Mouse (Mus musculus): ENCODE data around the gene Cnnm4. TPM values are rescaled to one million over a fixed set of nuclear protein-coding genes. Genes with fewer than 3 reads are reported as not detected.

The Cnnm4 gene
- polyA plus RNA-seq, 1 experiment from 2014 or later, result 3.8 TPM

GRCm38 (mm10) chr1:36549491-36549890 lies 78.1 kb downstream of the Cnnm4 start:
- 77% methylated on average over 18 of the region's 18 CpGs for WGBS (ENCODE audit: insufficient replicate concordance)
- Histone ChIP-seq H3K27ac (no peak overlapping the region), H3K4me2 (no peak overlapping the region), H3K27me3 (replicated peaks) (peaks cover 13% of the 10 kb centered on the region), H3K9ac (no peak overlapping the region), H3K9me3 (replicated peaks) (no peaks in the 10 kb centered on the region), H3K4me1 (peaks cover 25% of the 10 kb centered on the region), H3K4me3 (no peak overlapping the region), H3K36me3 (peaks cover 57% of the 10 kb centered on the region)
- ATAC-seq, result no peak

GRCm38 (mm10) chr1:36550075-36550863 lies 78.8 kb downstream of the Cnnm4 start:
- H3K9ac ChIP-seq, result no peak overlapping the region
- ATAC-seq, result no peak

DNA sequence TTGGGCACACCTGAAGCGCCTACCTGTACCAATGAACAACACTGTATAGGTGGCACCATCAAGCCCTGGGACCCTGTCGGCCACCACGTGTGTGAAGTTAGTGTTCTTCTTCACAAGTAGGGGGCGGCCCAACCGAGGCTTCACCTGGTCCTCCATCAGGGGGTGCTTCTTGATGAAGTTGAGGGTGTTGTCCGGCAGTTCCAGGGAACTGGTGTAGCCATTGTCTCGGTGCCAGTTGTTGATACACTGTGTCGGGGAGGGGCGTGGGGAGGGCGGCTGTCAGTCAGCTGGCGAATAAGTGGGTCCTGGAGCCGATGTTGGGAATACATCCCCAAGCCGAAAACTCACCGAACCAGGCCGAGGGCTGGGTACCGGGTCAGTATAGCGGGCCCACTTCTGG lies 80.5 kb downstream of the Cnnm4 start:
- Histone ChIP-seq H3K9ac (no peak overlapping the region), H3K27ac (no peak overlapping the region), H3K4me3 (no peak overlapping the region), H3K36me3 (peaks cover 59% of the 10 kb centered on the region), H3K4me2 (no peak overlapping the region), H3K9me3 (replicated peaks) (no peaks in the 10 kb centered on the region), H3K4me1 (peaks cover 30% of the 10 kb centered on the region), H3K27me3 (replicated peaks) (peaks cover 37% of the 10 kb centered on the region)
- ATAC-seq, result no peak
- WGBS (ENCODE audit: insufficient replicate concordance), result 83% methylated on average over 17 of the region's 17 CpGs

More at GRCm38 (mm10) chr1:36550075-36550863, 78.8 kb downstream of the Cnnm4 start:
- Histone ChIP-seq H3K27ac (no peak overlapping the region), H3K4me1 (peaks cover 31% of the 10 kb centered on the region), H3K36me3 (peaks cover 59% of the 10 kb centered on the region), H3K4me3 (no peak overlapping the region), H3K9me3 (replicated peaks) (no peaks in the 10 kb centered on the region), H3K27me3 (replicated peaks) (peaks cover 21% of the 10 kb centered on the region), H3K4me2 (no peak overlapping the region)
- WGBS (ENCODE audit: insufficient replicate concordance), result 79% methylated on average over 20 of the region's 20 CpGs

GRCm38 (mm10) chr1:36552506-36552905 lies 81.1 kb downstream of the Cnnm4 start:
- H3K27me3 ChIP-seq (replicated peaks), result peaks cover 43% of the 10 kb centered on the region

DNA sequence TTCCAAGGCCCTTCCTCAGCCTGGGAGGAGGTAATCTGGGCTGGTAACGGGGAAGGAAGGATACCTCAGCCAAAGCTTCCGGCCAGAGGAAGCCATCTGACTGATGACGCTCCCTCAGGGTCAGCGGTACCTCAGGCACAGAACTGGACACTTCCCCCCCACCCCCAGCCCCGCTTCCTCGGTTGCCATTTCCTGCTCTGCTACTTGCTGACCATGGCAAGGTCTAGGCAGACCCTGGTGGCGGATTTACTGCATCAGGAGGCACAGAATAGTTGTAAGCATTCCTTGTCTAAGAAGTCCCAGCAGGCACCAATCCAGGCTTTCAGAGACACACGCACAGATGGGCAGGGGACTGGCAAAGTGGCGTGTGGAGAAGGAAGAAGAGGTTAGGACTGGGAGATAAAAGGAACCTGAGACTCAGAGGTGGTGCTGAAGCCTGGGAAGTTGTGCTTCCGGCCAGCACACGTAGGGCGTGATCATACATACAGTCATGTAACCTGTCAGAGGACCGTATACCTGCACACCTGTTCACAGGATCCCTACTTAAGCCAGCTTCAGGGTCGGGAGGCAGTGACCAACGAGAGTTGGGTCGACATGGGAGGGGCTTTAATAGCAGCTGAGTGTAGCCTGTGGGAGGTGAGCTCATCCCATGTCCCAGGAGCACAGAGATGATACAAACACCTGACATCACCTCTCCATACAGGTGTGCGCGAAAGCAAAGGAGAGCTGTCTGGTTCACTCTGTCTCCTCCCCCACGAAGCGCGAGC lies 83.4 kb downstream of the Cnnm4 start:
- Histone ChIP-seq H3K27ac (0 out of 2 replicates have a peak overlapping the region, but pooled peaks have one; percentile 8), H3K9me3 (replicated peaks) (no peaks in the 10 kb centered on the region), H3K4me1 (peaks cover 29% of the 10 kb centered on the region), H3K9ac (no peak overlapping the region), H3K4me2 (peak overlapping the region; percentile 68), H3K36me3 (peaks cover 47% of the 10 kb centered on the region), H3K4me3 (no peak overlapping the region), H3K27me3 (replicated peaks) (peaks cover 66% of the 10 kb centered on the region)
- ATAC-seq, result no peak
- WGBS (ENCODE audit: insufficient replicate concordance), result 39% methylated on average over 21 of the region's 21 CpGs

More at GRCm38 (mm10) chr1:36552506-36552905, 81.1 kb downstream of the Cnnm4 start:
- H3K4me1 ChIP-seq, result peaks cover 29% of the 10 kb centered on the region
- no peak overlapping the region for H3K4me2 ChIP-seq
- H3K4me3 ChIP-seq, result no peak overlapping the region
- H3K9me3 ChIP-seq (replicated peaks), result no peaks in the 10 kb centered on the region
- no peak for ATAC-seq
- peaks cover 59% of the 10 kb centered on the region for H3K36me3 ChIP-seq
- no peak overlapping the region for H3K27ac ChIP-seq
- H3K9ac ChIP-seq, result no peak overlapping the region
- 80% methylated on average over 16 of the region's 16 CpGs for WGBS (ENCODE audit: insufficient replicate concordance)

- H3K36me3 ChIP-seq, result peaks cover 36% of the 10 kb centered on the region
- peaks cover 29% of the 10 kb centered on the region for H3K4me1 ChIP-seq
- no peaks in the 10 kb centered on the region for H3K9me3 ChIP-seq (replicated peaks)
- peaks cover 77% of the 10 kb centered on the region for H3K27me3 ChIP-seq (replicated peaks)
- H3K27ac ChIP-seq, result peak overlapping the region; percentile 76
- no peak for ATAC-seq
- H3K9ac ChIP-seq, result peak overlapping the region; percentile 69
- H3K4me2 ChIP-seq, result peak overlapping the region; percentile 68
- 15% methylated on average over 8 of the region's 8 CpGs for WGBS (ENCODE audit: insufficient replicate concordance)
- H3K4me3 ChIP-seq, result peak overlapping the region; percentile 61
These were observed 84.5 kb downstream of the Cnnm4 start for GRCm38 (mm10) chr1:36555798-36556395.

- Histone ChIP-seq H3K36me3 (peaks cover 29% of the 10 kb centered on the region), H3K27ac (peak overlapping the region; percentile 76), H3K27me3 (replicated peaks) (peaks cover 86% of the 10 kb centered on the region), H3K4me3 (peak overlapping the region; percentile 61), H3K4me1 (peaks cover 31% of the 10 kb centered on the region), H3K9me3 (replicated peaks) (no peaks in the 10 kb centered on the region), H3K4me2 (peak overlapping the region; percentile 68), H3K9ac (peak overlapping the region; percentile 69)
- WGBS (ENCODE audit: insufficient replicate concordance), result under 1% methylated on average over 52 of the region's 52 CpGs
- ATAC-seq, result peak; percentile 55
These were observed 85.4 kb downstream of the Cnnm4 start for GRCm38 (mm10) chr1:36556553-36557456.

DNA sequence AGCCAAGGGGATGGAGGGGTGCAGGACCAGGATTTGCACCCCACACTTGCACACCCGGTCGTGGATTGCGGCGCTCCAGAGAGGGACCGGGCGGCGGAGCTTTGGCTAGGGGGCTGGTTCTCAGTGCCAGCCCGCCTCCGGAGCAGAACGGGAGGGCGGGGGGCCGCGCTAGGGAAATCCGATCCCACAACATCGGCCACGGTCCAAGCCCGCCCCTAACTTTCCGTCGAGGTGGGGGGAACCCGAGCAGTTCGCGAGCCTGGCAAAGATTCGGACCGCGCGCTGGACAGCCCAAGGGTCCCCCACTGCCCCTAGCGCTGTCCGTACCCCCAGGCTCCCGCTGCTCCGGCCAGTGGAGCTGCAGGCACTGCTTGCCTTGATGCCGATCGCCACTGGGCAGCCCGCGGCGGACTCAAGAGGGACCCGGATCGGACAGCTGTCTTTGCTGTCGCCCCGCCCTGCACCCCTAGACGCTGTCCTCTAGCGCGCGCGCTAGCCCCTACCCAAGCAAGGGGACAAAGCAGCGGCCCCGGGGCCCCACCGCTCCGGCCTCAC lies 86.1 kb downstream of the Cnnm4 start:
- Histone ChIP-seq H3K4me1 (peaks cover 38% of the 10 kb centered on the region), H3K27ac (peak overlapping the region; percentile 76), H3K4me3 (peak overlapping the region; percentile 61), H3K9me3 (replicated peaks) (no peaks in the 10 kb centered on the region), H3K27me3 (replicated peaks) (peaks cover 94% of the 10 kb centered on the region), H3K36me3 (peaks cover 22% of the 10 kb centered on the region), H3K4me2 (peak overlapping the region; percentile 68), H3K9ac (peak overlapping the region; percentile 69)
- ATAC-seq, result peak; percentile 36
- WGBS (ENCODE audit: insufficient replicate concordance), result under 1% methylated on average over 43 of the region's 48 CpGs

Small RNA genes within 50 kb of the gene (microRNA-seq; reads per million reads assigned to microRNA genes)
- gene Gm47280, result not detected

Other genes with a start within 250 kb of the Cnnm4 start
- gene Uggt1, start 226.9 kb upstream of the Cnnm4 start, polyA plus RNA-seq (2016; fragmentation: Nextera tagmentation; extraction: Ambion mirVana), result 28.5 and 29.0 TPM in 2 replicates
- gene Neurl3, start 196.9 kb upstream of the Cnnm4 start, polyA plus RNA-seq (2016; fragmentation: Nextera tagmentation; extraction: Ambion mirVana), result 3.4 and 3.7 TPM in 2 replicates
- 2.3 and 3.4 TPM in 2 replicates for gene Arid5a, start 163.9 kb upstream of the Cnnm4 start, polyA plus RNA-seq (2016; fragmentation: Nextera tagmentation; extraction: Ambion mirVana)
- 20.3 and 20.7 TPM in 2 replicates for gene Kansl3, start 102.4 kb upstream of the Cnnm4 start, polyA plus RNA-seq (2016; fragmentation: Nextera tagmentation; extraction: Ambion mirVana)
- 0.35 and 0.37 TPM in 2 replicates for gene Fer1l5, start 99.3 kb upstream of the Cnnm4 start, polyA plus RNA-seq (2016; fragmentation: Nextera tagmentation; extraction: Ambion mirVana)
- gene Lman2l, start 26.3 kb upstream of the Cnnm4 start, polyA plus RNA-seq (2016; fragmentation: Nextera tagmentation; extraction: Ambion mirVana), result 20.9 and 22.8 TPM in 2 replicates
- 1.3 and 1.5 TPM in 2 replicates for gene Cnnm3, start 40.2 kb downstream of the Cnnm4 start, polyA plus RNA-seq (2016; fragmentation: Nextera tagmentation; extraction: Ambion mirVana)
- 4.0 and 6.9 TPM in 2 replicates for gene Ankrd23, start 65.3 kb downstream of the Cnnm4 start, polyA plus RNA-seq (2016; fragmentation: Nextera tagmentation; extraction: Ambion mirVana)
- gene Gm42417, start 67.8 kb downstream of the Cnnm4 start, polyA plus RNA-seq (2016; fragmentation: Nextera tagmentation; extraction: Ambion mirVana), result 0.15 and 0.29 TPM in 2 replicates
- 9.0 and 10.5 TPM in 2 replicates for gene Ankrd39, start 75.8 kb downstream of the Cnnm4 start, polyA plus RNA-seq (2016; fragmentation: Nextera tagmentation; extraction: Ambion mirVana)
- 3.9 TPM in 2 replicates for gene Sema4c, start 86.7 kb downstream of the Cnnm4 start, polyA plus RNA-seq (2016; fragmentation: Nextera tagmentation; extraction: Ambion mirVana)
- gene Fam178b, start 211.6 kb downstream of the Cnnm4 start, polyA plus RNA-seq (2016; fragmentation: Nextera tagmentation; extraction: Ambion mirVana), result 0.20 TPM in 1 of 2 replicates, not detected in the other
- 527 and 538 TPM in 2 replicates for gene Cox5b, start 219.8 kb downstream of the Cnnm4 start, polyA plus RNA-seq (2016; fragmentation: Nextera tagmentation; extraction: Ambion mirVana)
- 0.11 TPM in 1 of 2 replicates, not detected in the other for gene 4933424G06Rik, start 238.5 kb downstream of the Cnnm4 start, polyA plus RNA-seq (2016; fragmentation: Nextera tagmentation; extraction: Ambion mirVana)
- gene Actr1b, start 242.8 kb downstream of the Cnnm4 start, polyA plus RNA-seq (2016; fragmentation: Nextera tagmentation; extraction: Ambion mirVana), result 47.2 and 47.9 TPM in 2 replicates

Measured in liver, embryonic 12.5 days (tissue).